Mouse (Mus musculus) left cerebral cortex, postnatal 4 days (tissue): ENCODE data around the gene Fat2. TPM values are rescaled to one million over a fixed set of nuclear protein-coding genes. Genes with fewer than 3 reads are reported as not detected.

Experiments used
- DNase-seq: peaks from one replicate; pipeline ENCODE4 v3.0.0-alpha.2; 2022
- intact Hi-C: fragments of 180-260 bp; cut with DNase I; formaldehyde crosslinking; loops from one replicate; pipeline ENCODE4 v1.15.1; 2025
- total RNA-seq, 2 experiments: library from RNA; stranded (reverse); gene quantifications; 2 replicates each; pipeline ENCODE4 v1.2.3; 2021

Gene Fat2
- total RNA-seq: under 1 TPM; 0.70 to 0.86 TPM

GRCm38 (mm10) chr11:55336101-55336891 lies at the start of gene Fat2:
TSS of gene Fat2 (minus strand) at chr11:55336564.
- intact Hi-C loops: no loop called here
- DNase-seq: peak; percentile 71

- intact Hi-C loops: no loop called here
- no peak for DNase-seq
These were observed 47.2 kb upstream of the Fat2 start for GRCm38 (mm10) chr11:55383463-55384045.

- intact Hi-C loops: no loop called here
- no peak for DNase-seq
These were observed 44.5 kb upstream of the Fat2 start for GRCm38 (mm10) chr11:55380908-55381307.

GRCm38 (mm10) chr11:55378371-55378770 lies 42.0 kb upstream of the Fat2 start:
- intact Hi-C loops: no loop called here
- peak; percentile 77 for DNase-seq

GRCm38 (mm10) chr11:55373838-55374237 lies 37.5 kb upstream of the Fat2 start:
- DNase-seq: no peak
- intact Hi-C loops: no loop called here

GRCm38 (mm10) chr11:55373373-55373772 lies 37.0 kb upstream of the Fat2 start:
- intact Hi-C loops: no loop called here
- no peak for DNase-seq

- DNase-seq: peak; percentile 50
These were observed 35.6 kb upstream of the Fat2 start for GRCm38 (mm10) chr11:55372001-55372400.

GRCm38 (mm10) chr11:55369093-55369471 lies 32.7 kb upstream of the Fat2 start:
- intact Hi-C loops: no loop called here
- no peak for DNase-seq

More at GRCm38 (mm10) chr11:55372001-55372400, 35.6 kb upstream of the Fat2 start:
- intact Hi-C loops: no loop called here

GRCm38 (mm10) chr11:55368388-55369092 lies 32.2 kb upstream of the Fat2 start:
- DNase-seq: no peak
- intact Hi-C loops: no loop called here

GRCm38 (mm10) chr11:55367783-55368182 lies 31.4 kb upstream of the Fat2 start:
- DNase-seq: no peak
- intact Hi-C loops: no loop called here

- intact Hi-C loops: no loop called here
- DNase-seq: no peak
These were observed 29.5 kb upstream of the Fat2 start for GRCm38 (mm10) chr11:55365840-55366239.

GRCm38 (mm10) chr11:55365242-55365641 lies 28.9 kb upstream of the Fat2 start:
- intact Hi-C loops: no loop called here
- no peak for DNase-seq

GRCm38 (mm10) chr11:55364662-55365061 lies 28.3 kb upstream of the Fat2 start:
- intact Hi-C loops: no loop called here
- peak; percentile 49 for DNase-seq

- no peak for DNase-seq
- intact Hi-C loops: no loop called here
These were observed 21.9 kb upstream of the Fat2 start for GRCm38 (mm10) chr11:55358094-55358783.

- peak; percentile 43 for DNase-seq
- intact Hi-C loops: no loop called here
These were observed 20.5 kb upstream of the Fat2 start for GRCm38 (mm10) chr11:55356846-55357245.

- peak; percentile 95 for DNase-seq
- intact Hi-C loops: no loop called here
These were observed 5.6 kb upstream of the Fat2 start for GRCm38 (mm10) chr11:55341961-55342371.

GRCm38 (mm10) chr11:55340789-55341188 lies 4.4 kb upstream of the Fat2 start:
- no peak for DNase-seq
- intact Hi-C loops: no loop called here

GRCm38 (mm10) chr11:55337032-55337769 lies 837 bp upstream of the Fat2 start:
- no peak for DNase-seq
- intact Hi-C loops: no loop called here

- no peak for DNase-seq
- intact Hi-C loops: no loop called here
These were observed 869 bp downstream of the Fat2 start for GRCm38 (mm10) chr11:55335314-55336076.

GRCm38 (mm10) chr11:55334545-55334944 lies 1.8 kb downstream of the Fat2 start:
- DNase-seq: no peak
- intact Hi-C loops: no loop called here
